Mouse (Mus musculus): ENCODE measurements at regions not wholly inside any gene's neighbourhood (a gene's known extent, or its start where the extent isn't known, plus 50 kb on each side); places are given as distances from the start of the nearest gene placed in this dataset.

DNA sequence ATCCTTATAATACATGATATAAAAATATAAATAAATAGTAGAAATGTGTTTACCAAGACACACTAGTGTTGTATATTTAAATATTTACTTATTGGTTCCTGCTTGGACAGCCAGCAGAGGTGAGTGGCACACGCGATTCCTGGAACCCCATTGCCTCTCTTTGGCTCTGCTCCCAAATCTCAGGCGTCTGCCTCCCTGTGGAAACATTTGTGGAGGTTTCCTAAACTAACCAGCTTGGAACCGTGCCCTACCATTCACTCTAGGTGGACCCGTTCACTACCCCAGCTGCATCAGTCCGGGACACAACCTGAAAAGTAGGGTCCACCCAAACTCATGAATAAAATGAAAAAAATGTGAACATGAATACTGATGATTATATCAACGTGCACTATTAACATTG, 404.0 kb upstream of the Defb41 start:
- DNase-seq (ENCODE audit: low read depth, low spot score), result no peak

DNA sequence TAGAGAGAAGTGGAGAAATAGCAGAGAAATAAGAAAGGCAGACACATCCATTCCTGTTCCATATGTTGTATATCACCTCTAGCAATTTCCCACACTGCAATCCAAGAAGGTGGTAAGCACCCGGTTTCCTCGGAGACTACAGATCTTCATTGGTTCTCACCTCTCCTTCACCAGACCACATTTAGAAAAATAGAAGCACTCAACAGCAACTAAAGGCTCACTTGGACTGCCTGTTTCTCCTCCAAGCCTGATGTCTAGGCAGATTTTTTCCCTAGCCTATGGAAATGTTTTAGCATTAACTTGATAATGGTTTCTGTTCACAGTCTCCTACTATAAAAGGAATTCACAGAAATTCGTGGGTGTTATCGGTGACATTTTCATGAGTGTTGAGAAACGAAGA, 403.3 kb upstream of the Defb41 start:
- DNase-seq (ENCODE audit: low read depth, low spot score), result no peak

GRCm38 (mm10) chr1:18640858-18641257, 375.9 kb upstream of the Defb41 start:
- DNase-seq (ENCODE audit: low read depth, low spot score), result no peak

DNA sequence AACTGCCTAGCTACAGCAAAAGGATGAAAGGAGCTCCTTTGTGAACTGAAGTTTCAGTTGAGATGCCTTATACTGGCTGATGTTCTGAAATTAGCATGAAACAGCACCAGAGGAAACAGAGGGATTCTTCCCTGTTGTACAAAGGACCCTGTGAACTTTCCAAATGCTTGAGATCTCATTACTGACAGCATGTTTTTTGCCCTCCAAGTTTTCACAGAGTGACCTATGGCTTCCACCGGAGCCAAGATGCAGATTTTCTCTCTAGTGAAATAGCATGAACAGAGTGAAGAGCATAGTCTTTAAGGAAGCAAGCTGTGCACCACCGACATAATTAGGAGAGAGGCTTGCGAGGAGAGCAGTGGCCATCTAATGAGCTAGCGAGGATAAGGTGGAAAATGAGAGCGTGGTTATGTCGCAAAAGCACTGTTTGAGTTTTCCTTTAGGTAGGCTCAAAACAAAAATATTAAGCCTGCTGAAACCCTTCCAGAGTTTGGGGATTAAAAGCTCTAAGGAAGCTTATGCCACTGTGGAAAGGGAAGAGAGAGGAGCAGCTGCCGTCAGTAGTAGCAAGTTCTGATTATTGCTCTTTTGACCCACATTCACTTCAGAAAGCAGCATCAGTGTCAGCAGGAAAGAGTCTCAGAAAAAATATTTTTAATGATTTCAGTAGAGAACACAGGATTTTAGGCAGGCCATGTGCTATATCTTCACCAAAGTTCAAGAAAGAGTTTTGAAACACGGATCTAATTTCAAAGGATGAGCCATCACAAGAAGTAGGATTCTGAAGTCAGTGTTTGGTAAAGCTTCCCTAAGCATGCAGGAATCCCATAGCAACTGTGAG, 374.7 kb upstream of the Defb41 start:
- no peak for DNase-seq (ENCODE audit: low read depth, low spot score)

- no peak for DNase-seq (ENCODE audit: low read depth, low spot score)
Measured at GRCm38 (mm10) chr1:18637334-18637733, 372.4 kb upstream of the Defb41 start.

DNA sequence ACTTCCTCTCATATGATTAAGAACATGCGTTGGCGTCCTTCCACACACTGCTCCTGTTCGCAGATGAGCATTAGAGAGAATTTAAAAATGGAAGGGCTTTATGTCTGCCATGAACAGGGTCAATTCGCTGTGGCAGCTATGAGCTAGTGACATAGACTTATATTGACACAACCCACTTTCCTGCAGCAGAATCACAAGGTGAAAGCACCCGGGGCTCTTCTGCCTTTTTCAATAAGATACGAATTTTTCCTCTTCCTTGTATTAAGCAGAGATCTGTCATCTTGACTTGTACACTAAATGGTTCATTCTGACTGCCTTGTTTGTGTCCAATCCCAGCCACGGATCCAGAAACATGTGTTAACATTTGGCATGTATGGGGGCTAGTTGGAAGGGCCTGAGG, 345.3 kb upstream of the Defb41 start:
- DNase-seq (ENCODE audit: low read depth, low spot score), result no peak

DNA sequence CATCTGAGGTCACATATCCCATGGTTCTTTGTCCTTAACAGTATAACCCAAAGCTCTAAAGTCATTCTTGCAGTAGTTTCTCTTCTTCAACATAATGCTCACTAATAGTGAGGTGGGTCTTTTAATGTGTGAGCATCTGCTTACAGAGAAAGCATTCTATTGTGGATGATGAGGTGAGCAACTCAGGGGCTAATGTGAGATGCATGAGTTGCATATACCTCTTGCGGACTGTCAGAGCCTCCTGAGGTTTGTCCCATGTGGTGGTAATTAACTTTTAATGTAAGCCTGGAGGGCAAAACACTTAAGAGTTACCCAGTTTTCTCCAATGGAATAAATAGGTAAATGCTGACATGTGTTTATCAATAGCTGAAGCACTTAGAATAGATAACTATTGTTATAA, 334.9 kb upstream of the Defb41 start:
- DNase-seq (ENCODE audit: low read depth, low spot score), result no peak

- no peak for DNase-seq (ENCODE audit: low read depth, low spot score)
Measured at GRCm38 (mm10) chr1:18598908-18599307, 334.0 kb upstream of the Defb41 start.

- no peak for DNase-seq (ENCODE audit: low read depth, low spot score)
Measured at GRCm38 (mm10) chr1:18583358-18584128, 318.6 kb upstream of the Defb41 start.

GRCm38 (mm10) chr1:18578625-18579024, 313.7 kb upstream of the Defb41 start:
- no peak for DNase-seq (ENCODE audit: low read depth, low spot score)

DNA sequence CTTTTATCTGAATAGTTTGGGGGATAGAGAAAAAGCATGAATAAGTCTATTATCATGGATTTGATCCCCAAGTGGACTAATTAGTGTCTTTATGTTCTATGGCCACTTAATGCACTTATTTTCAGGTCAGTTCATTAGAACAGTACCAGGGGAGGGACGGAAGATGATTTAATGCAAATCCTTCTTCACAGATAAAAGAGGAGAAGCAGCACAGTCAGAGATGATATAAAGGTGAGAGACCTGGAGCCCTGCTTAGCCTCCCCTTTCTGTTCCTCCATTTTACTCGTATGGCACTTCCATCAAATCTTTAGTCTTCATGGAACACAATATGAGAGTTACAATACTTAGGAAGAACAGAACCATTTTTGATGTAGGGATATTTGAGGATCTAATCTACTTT, 302.1 kb upstream of the Defb41 start:
- no peak for DNase-seq (ENCODE audit: low read depth, low spot score)

DNA sequence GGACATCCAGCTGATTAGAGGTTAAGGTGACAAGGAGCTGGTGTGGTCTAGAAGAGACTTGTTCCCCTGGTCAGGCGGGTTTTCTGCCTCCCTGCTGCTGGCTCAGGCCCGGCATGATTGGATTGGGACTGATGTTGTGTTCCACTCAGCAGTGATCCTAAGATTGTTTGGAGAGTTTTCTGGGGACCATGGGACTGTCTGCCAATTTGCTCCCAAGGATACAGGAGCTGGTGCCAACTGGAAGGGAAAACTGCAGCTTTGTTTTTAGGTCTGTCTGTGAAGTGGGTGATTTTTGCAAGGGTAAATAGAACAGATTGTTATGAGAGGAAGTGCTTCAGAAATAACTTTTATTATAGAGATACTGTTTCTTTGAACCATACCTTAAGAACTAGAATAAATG, 286.3 kb upstream of the Defb41 start:
- no peak for DNase-seq (ENCODE audit: low read depth, low spot score)

GRCm38 (mm10) chr1:18531702-18532101, 266.8 kb upstream of the Defb41 start:
- DNase-seq (ENCODE audit: low read depth, low spot score), result no peak

- DNase-seq (ENCODE audit: low read depth, low spot score), result no peak
Measured at GRCm38 (mm10) chr1:18524485-18524884, 259.5 kb upstream of the Defb41 start.

DNA sequence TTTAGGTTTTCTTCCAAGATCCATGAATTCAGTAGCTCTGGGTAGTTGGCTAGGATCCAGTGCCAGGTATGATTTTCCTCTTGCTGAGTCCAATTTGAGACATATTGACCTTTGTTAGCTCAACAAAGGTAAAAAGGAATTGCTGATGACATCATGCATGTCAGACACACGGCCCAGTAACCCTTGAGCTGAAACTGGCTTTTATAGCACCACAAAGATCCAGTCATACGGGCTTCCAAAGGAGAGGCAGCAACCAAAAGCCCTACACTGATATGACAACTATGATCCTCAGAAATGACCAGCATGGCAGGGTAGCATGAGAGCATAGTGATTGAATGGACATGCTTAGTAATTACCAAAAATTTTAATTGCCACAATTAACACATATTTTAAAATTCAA, 258.0 kb upstream of the Defb41 start:
- no peak for DNase-seq (ENCODE audit: low read depth, low spot score)

DNA sequence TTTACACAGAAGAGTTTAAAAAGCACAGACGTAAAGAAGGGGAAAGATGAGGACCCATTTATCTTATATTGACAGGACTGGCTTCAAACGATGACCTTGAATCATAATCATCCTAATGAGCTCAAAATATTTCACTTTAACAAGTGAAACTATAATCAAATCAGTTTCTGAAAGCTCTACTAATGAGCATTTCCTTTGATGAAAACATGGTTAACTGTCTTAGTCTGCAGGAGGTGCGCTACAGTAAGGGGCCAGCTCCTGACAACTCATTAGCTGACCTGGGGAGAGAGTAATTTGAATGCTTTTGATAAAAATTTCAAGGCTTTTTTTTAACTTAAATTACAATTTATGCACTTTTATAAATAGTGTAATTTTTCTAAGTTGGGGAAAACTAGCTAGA, 247.8 kb upstream of the Defb41 start:
- no peak for DNase-seq (ENCODE audit: low read depth, low spot score)

DNA sequence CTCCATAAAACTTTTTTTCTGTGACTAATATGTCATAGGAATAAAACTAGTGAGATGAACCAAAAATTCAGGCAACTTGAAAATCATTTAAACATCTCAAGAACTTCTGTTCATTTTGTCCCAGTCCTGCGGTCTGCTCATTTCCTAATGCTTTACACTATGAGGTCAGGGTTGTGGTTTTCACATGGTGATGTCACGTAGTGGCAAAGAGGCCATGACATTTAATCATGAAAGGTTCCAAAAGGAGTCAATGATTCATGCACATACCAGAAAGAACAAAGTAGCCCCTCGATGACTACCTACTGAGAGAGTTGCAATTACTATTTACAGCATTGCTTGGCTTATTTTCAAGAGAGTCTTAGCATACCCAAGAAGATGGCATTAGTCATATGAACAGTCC, 233.6 kb upstream of the Defb41 start:
- DNase-seq (ENCODE audit: low read depth, low spot score), result no peak

GRCm38 (mm10) chr1:18468496-18468895, 203.6 kb upstream of the Defb41 start:
- no peak for DNase-seq (ENCODE audit: low read depth, low spot score)

DNA sequence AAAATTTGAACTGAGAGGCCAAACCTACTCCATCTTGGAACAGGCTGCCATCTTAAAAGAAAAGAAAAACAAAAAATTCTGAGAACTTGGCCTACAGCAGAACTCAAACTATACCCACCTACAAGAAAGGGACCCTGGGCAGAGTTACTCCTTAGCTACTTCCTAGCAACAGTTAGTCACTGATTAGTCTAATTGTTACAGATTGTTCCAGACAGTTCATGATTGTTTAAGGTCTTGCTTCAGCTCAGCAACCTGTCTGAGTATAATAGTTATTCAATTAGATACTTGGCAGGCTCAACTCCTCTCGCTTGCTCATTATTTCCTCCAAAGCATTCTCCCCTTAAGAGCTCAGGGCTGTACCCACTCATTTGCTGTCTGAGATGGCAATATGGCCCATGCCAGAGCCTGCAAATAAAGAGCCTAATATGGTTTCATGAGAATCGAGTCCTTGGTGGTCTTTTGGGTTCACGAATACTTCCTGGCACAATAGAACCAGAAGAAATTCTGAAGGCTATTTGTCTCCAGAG, 200.4 kb upstream of the Defb41 start:
- no peak for DNase-seq (ENCODE audit: low read depth, low spot score)

GRCm38 (mm10) chr1:18463218-18463617, 198.3 kb upstream of the Defb41 start:
- no peak for DNase-seq (ENCODE audit: low read depth, low spot score)

- DNase-seq (ENCODE audit: low read depth, low spot score), result no peak
Measured at GRCm38 (mm10) chr1:18416297-18416732, 151.4 kb upstream of the Defb41 start.

DNA sequence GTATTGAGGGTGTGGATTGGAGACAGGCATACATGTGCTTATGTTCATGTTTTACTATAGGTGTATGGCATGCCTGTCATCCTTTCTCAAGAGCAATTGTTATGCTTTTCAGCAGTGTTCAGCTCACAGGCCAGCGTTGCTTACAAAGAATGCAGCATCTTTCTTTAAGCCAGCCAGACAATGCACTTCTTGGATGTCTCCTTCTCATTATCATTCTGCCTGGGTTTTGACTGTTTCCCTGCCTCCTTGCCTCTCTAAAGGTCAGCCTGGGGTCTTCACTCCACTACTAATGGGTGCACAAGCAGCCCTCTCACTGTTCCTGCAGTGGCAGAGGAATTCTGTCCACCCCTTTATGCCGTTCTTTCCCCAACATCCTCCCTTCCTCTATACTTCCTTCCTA, 150.9 kb upstream of the Defb41 start:
- DNase-seq (ENCODE audit: low read depth, low spot score), result no peak

DNA sequence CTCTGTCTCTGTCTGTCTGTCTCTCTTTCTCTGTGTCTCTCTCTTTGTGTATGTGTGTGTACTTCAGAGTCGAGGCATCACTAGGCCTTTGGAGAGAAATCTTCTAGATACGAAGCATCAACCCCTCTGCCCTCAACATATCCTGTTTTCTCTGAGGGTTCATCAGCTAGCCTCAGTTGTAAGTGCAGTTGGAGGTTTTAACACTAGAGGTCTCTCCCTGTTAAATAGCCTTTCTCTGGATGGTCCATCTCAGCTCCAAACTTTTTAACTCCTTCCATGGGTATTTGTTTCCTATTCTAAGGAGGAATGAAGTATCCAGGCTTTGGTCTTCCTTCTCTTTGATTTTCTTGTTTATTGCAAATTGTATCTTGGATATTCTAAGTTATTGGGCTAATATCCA, 147.8 kb upstream of the Defb41 start:
- DNase-seq (ENCODE audit: low read depth, low spot score), result no peak

Data from retina, postnatal 7 days (tissue).